Mouse (Mus musculus) C2C12 (cell line): ENCODE results near the gene Aars.

Experiments used
- CEBPB ChIP-seq: IDR thresholded peaks from one replicate; pipeline ENCODE4 v1.6.1; 2011; ENCODE audit warnings: low read depth, mild to moderate bottlenecking, control low read depth, moderate library complexity
- CTCF ChIP-seq: IDR thresholded peaks from one replicate; pipeline ENCODE4 v1.5.1; 2011; ENCODE audit not compliant: control insufficient read depth, insufficient read depth, insufficient read length
- MAX ChIP-seq: IDR thresholded peaks from one replicate; pipeline ENCODE4 v1.6.1; 2011; ENCODE audit warnings: mild to moderate bottlenecking, control low read depth
- MYOG ChIP-seq: IDR thresholded peaks from one replicate; pipeline ENCODE4 v1.6.1; 2011; ENCODE audit not compliant: control insufficient read depth, insufficient read length; ENCODE audit errors: extremely low read depth
- USF1 ChIP-seq: IDR thresholded peaks from one replicate; pipeline ENCODE4 v1.6.1; 2011; ENCODE audit warnings: low read depth, mild to moderate bottlenecking, control low read depth, moderate library complexity

- peak; percentile 7 for TF ChIP-seq CTCF
- no peak for TF ChIP-seq USF1
- TF ChIP-seq MAX: no peak
- no peak for TF ChIP-seq MYOG
- TF ChIP-seq CEBPB: no peak
Observed at GRCm38 (mm10) chr8:111079861-111080271, 46.9 kb downstream of the Aars start.
